Mouse (Mus musculus): ENCODE measurements around the gene Ndrg3. TPM values are rescaled to one million over a fixed set of nuclear protein-coding genes. Genes with fewer than 3 reads are reported as not detected.
A peak's percentile ranks its signal among the peaks of the same experiment; 100 is the strongest.
"Not testable (repeated sequence)": the region's sequence is repeated elsewhere in the genome, so short reads cannot be mapped to it uniquely, and the experiment has no call there.

Gene Ndrg3
- total and polyA plus RNA-seq, 3 experiments: 16.6 to 27.5 (median 21.8) TPM

- dilution Hi-C loops (cut with MboI; ENCODE audit: extremely low pct_ligation_motif_present, extremely low pct_unique_long_range_greater_than_20kb, low sequenced_read_pairs): no loop called here
- TF ChIP-seq MXI1 (IDR thresholded peaks at IDR 0.05; ENCODE audit: low read depth, low read length) (no peak), CHD2 (IDR thresholded peaks at IDR 0.05; ENCODE audit: low read length) (no peak), ETS1 (conservative IDR thresholded peaks at IDR 0.05; ENCODE audit: low read depth, low read length) (no peak), SMC3 (IDR thresholded peaks at IDR 0.05; ENCODE audit: low read depth, low read length) (peak; percentile 57), CTCF (conservative IDR thresholded peaks at IDR 0.05 in 1 of 2, IDR thresholded peaks at IDR 0.05 in 1 of 2; ENCODE audit: low read depth in 2 of 2, low read length in 2 of 2) (peak; percentile 7 to 63; a peak in 2 of 4 replicates), TBP (conservative IDR thresholded peaks at IDR 0.05; ENCODE audit: low read depth, low read length) (no peak), USF2 (conservative IDR thresholded peaks at IDR 0.05; ENCODE audit: low read depth, low read length) (no peak), ELF1 (IDR thresholded peaks at IDR 0.05; ENCODE audit: low read depth, low read length) (no peak), RAD21 (IDR thresholded peaks at IDR 0.05; ENCODE audit: low read depth, low read length) (peak; percentile 51)
- Histone ChIP-seq H3K79me2 (replicated peaks; ENCODE audit: control insufficient read depth, extremely low read depth, insufficient read depth, poor library complexity, severe bottlenecking) (no peaks in the 10 kb centered on the region), H3K9me3 (replicated peaks; ENCODE audit: low read length) (no peaks in the 10 kb centered on the region), H3K4me1 (ENCODE audit: control insufficient read depth in 1 of 2, insufficient read depth in 2 of 2) (peaks cover 4 to 7% of the 10 kb centered on the region in 2 experiments; a peak in 3 of 4 replicates), H3K27ac (ENCODE audit: insufficient read depth, low read depth) (no peak overlapping the region), H3K4me2 (ENCODE audit: insufficient read depth, low read depth, poor library complexity, severe bottlenecking) (no peak overlapping the region), H3K4me3 (replicated peaks in 1 of 3; ENCODE audit: low read depth in 2 of 3, low read length in 2 of 3, poor library complexity in 1 of 3) (no peak overlapping the region), H3K9ac (ENCODE audit: insufficient read depth, low read depth) (no peak overlapping the region), H3K27me3 (replicated peaks) (no peaks in the 10 kb centered on the region), H3K36me3 (replicated peaks in 1 of 2; ENCODE audit: control insufficient read depth in 1 of 2, insufficient read depth in 1 of 2, low read length in 1 of 2) (no peaks in the 10 kb centered on the region)
- DNase-seq (ENCODE audit: extremely low read depth): no peak
- in situ Hi-C loops (cut with MboI; ENCODE audit: low pct_ligation_motif_present, low pct_unique_long_range_greater_than_20kb, low sequenced_read_pairs): no loop called here
Observed at GRCm38 (mm10) chr2:156903367-156903766, 88.5 kb downstream of the Ndrg3 start.

GRCm38 (mm10) chr2:156902411-156902810, 89.4 kb downstream of the Ndrg3 start:
- H3K27ac ChIP-seq (ENCODE audit: insufficient read depth, low read depth); dilution Hi-C loops (cut with MboI; ENCODE audit: extremely low pct_ligation_motif_present, extremely low pct_unique_long_range_greater_than_20kb, low sequenced_read_pairs); H3K9me3 ChIP-seq (replicated peaks; ENCODE audit: low read length); H3K27me3 ChIP-seq (replicated peaks); H3K4me2 ChIP-seq (ENCODE audit: insufficient read depth, low read depth, poor library complexity, severe bottlenecking); H3K9ac ChIP-seq (ENCODE audit: insufficient read depth, low read depth); H3K79me2 ChIP-seq (replicated peaks; ENCODE audit: control insufficient read depth, extremely low read depth, insufficient read depth, poor library complexity, severe bottlenecking); H3K4me3 ChIP-seq (replicated peaks in 1 of 3; ENCODE audit: low read depth in 2 of 3, low read length in 2 of 3, poor library complexity in 1 of 3); DNase-seq (ENCODE audit: extremely low read depth); in situ Hi-C loops (cut with MboI; ENCODE audit: low pct_ligation_motif_present, low pct_unique_long_range_greater_than_20kb, low sequenced_read_pairs); H3K36me3 ChIP-seq (replicated peaks in 1 of 2; ENCODE audit: control insufficient read depth in 1 of 2, insufficient read depth in 1 of 2, low read length in 1 of 2); H3K4me1 ChIP-seq (ENCODE audit: control insufficient read depth in 1 of 2, insufficient read depth in 2 of 2): not testable (repeated sequence)

GRCm38 (mm10) chr2:156901883-156902282, 90.0 kb downstream of the Ndrg3 start:
- Histone ChIP-seq H3K4me3 (replicated peaks in 1 of 3; ENCODE audit: low read depth in 2 of 3, low read length in 2 of 3, poor library complexity in 1 of 3) (no peak overlapping the region), H3K4me2 (ENCODE audit: insufficient read depth, low read depth, poor library complexity, severe bottlenecking) (no peak overlapping the region), H3K27me3 (replicated peaks) (no peaks in the 10 kb centered on the region), H3K36me3 (replicated peaks in 1 of 2; ENCODE audit: control insufficient read depth in 1 of 2, insufficient read depth in 1 of 2, low read length in 1 of 2) (no peaks in the 10 kb centered on the region), H3K4me1 (ENCODE audit: control insufficient read depth in 1 of 2, insufficient read depth in 2 of 2) (no peaks in the 10 kb centered on the region; a peak in 1 of 4 replicates), H3K9me3 (replicated peaks; ENCODE audit: low read length) (no peaks in the 10 kb centered on the region), H3K79me2 (replicated peaks; ENCODE audit: control insufficient read depth, extremely low read depth, insufficient read depth, poor library complexity, severe bottlenecking) (no peaks in the 10 kb centered on the region), H3K27ac (ENCODE audit: insufficient read depth, low read depth) (no peak overlapping the region), H3K9ac (ENCODE audit: insufficient read depth, low read depth) (no peak overlapping the region)
- dilution Hi-C loops (cut with MboI; ENCODE audit: extremely low pct_ligation_motif_present, extremely low pct_unique_long_range_greater_than_20kb, low sequenced_read_pairs): no loop called here
- TF ChIP-seq MAZ (IDR thresholded peaks at IDR 0.05; ENCODE audit: low read depth, low read length) (no peak), MYC (IDR thresholded peaks at IDR 0.05; ENCODE audit: low read depth, low read length) (no peak), UBTF (IDR thresholded peaks at IDR 0.05; ENCODE audit: low read depth, low read length) (no peak), TBP (conservative IDR thresholded peaks at IDR 0.05; ENCODE audit: low read depth, low read length) (no peak), RAD21 (IDR thresholded peaks at IDR 0.05; ENCODE audit: low read depth, low read length) (no peak), ZNF384 (IDR thresholded peaks at IDR 0.05; ENCODE audit: low read depth, low read length) (no peak), CHD1 (IDR thresholded peaks at IDR 0.05; ENCODE audit: low read depth, low read length) (no peak), HCFC1 (IDR thresholded peaks at IDR 0.05; ENCODE audit: low read depth, low read length) (no peak), MAX (IDR thresholded peaks at IDR 0.05; ENCODE audit: low read length) (no peak), ETS1 (conservative IDR thresholded peaks at IDR 0.05; ENCODE audit: low read depth, low read length) (no peak), MAFK (IDR thresholded peaks at IDR 0.05; ENCODE audit: insufficient replicate concordance, low read length) (no peak), CTCF (conservative IDR thresholded peaks at IDR 0.05 in 1 of 2, IDR thresholded peaks at IDR 0.05 in 1 of 2; ENCODE audit: low read depth in 2 of 2, low read length in 2 of 2) (no peak), EP300 (IDR thresholded peaks at IDR 0.05; ENCODE audit: low read length) (no peak), E2F4 (IDR thresholded peaks at IDR 0.05; ENCODE audit: insufficient replicate concordance, low read depth, low read length) (no peak), MEF2A (IDR thresholded peaks at IDR 0.05; ENCODE audit: borderline replicate concordance, low read depth, low read length) (no peak)
- in situ Hi-C loops (cut with MboI; ENCODE audit: low pct_ligation_motif_present, low pct_unique_long_range_greater_than_20kb, low sequenced_read_pairs): no loop called here
- DNase-seq (ENCODE audit: extremely low read depth): no peak
